Mouse (Mus musculus) liver, adult 10 weeks (tissue): Measurements from ENCODE around the gene Kdm5a. TPM values are rescaled to one million over a fixed set of nuclear protein-coding genes. Genes with fewer than 3 reads are reported as not detected.

Experiments used
- polyA plus RNA-seq: library from polyadenylated mRNA; stranded (reverse); fragments of 350-450 nt; fragmentation: Illumina TruSeq; extraction: RNeasy Lipid Tissue Mini Kit (QIAGEN cat#74804); gene quantifications from one replicate; pipeline ENCODE4 v1.2.3, GENCODE M21; 2014; ENCODE audit warnings: low read depth, low replicate concordance

Gene Kdm5a
- 21.8 TPM for polyA plus RNA-seq

GRCm38 (mm10) chr6:120363688-120364522, at the start of gene Kdm5a, which contains the start of gene Ccdc77:
Gene Kdm5a (plus strand): TSS chr6:120364124.
Gene Ccdc77 (minus strand): TSS chr6:120364374.

GRCm38 (mm10) chr6:120463086-120463871, 99.4 kb downstream of the Kdm5a start, which contains the start of gene Il17ra:
Gene Il17ra (plus strand): TSS chr6:120463247.

GRCm38 (mm10) chr6:120493374-120494181, 129.7 kb downstream of the Kdm5a start, which contains the start of gene Tmem121b:
Gene Tmem121b (minus strand): TSS chr6:120493807.

Other genes with a start within 250 kb of the Kdm5a start
- gene D330020A13Rik, start 69.8 kb upstream of the Kdm5a start, polyA plus RNA-seq: not detected
- 0.24 TPM for gene B4galnt3, start 69.6 kb upstream of the Kdm5a start, polyA plus RNA-seq
- 3.3 TPM for gene Ccdc77, start 250 bp downstream of the Kdm5a start, polyA plus RNA-seq
- 2.3 TPM for gene Il17ra, start 99.1 kb downstream of the Kdm5a start, polyA plus RNA-seq
- gene Tmem121b, start 129.7 kb downstream of the Kdm5a start, polyA plus RNA-seq: not detected
- 6.0 TPM for gene Hdhd5, start 167.2 kb downstream of the Kdm5a start, polyA plus RNA-seq